Mouse (Mus musculus) urinary bladder, postnatal 4 days (tissue): ENCODE results near the gene Timp3.

Experiments
- DNase-seq, 2 experiments: peaks; one replicate each; pipeline ENCODE4 v3.0.0; 2021 to 2022; ENCODE audit warnings: low spot score in 2 of 2

Gene Timp3

DNA sequence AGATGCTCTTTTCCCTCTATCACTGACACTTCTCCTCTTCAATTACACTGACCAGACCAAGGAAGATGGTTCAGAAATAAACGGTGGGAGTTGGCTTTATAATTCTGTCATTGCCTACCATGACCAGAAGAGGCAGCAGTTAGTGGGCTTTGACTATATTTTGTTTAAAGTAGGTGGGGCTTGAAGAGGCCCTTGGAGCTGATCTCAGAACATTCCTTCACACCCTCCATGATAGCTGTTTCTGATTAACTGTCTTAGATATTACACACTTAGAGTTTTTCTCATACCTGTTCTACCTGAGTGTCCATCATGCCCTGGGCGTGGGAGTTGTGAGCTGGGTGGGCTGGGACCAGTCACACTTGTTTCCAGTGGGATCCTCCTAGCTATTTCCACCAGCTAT, 28.5 kb downstream of the Timp3 start:
- DNase-seq = no peak

DNA sequence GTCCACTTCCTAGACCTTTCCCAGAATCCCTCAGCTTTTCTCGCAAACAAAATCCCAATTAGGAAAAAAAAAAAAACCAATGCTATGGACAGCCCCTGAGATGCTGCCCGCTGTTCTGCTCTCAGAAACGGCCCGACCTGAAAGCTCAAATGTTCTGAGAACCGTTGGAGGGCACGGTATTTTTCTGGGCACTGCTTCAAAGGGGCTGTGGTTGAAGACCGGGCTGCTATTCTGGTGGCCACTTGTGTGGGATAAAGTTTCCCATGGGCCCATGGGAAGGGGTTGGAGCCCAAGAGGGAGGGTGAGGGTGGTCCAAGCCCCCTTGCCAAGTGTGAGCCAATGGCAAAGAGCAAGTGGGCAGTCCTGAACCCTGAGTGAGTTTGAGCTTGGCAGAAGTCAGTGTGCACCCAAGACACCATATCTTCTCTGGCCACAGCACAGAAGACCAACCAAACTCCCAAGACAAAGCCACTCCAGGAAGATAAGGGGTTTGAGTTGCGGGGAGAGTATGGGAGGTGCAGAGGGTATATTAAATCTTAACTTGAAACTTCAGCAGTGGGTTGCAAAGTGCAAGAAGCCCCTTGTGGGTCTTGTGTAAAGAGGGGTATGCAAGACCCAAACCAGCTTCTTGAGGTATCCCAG, 29.2 kb downstream of the Timp3 start:
- DNase-seq = no peak

DNA sequence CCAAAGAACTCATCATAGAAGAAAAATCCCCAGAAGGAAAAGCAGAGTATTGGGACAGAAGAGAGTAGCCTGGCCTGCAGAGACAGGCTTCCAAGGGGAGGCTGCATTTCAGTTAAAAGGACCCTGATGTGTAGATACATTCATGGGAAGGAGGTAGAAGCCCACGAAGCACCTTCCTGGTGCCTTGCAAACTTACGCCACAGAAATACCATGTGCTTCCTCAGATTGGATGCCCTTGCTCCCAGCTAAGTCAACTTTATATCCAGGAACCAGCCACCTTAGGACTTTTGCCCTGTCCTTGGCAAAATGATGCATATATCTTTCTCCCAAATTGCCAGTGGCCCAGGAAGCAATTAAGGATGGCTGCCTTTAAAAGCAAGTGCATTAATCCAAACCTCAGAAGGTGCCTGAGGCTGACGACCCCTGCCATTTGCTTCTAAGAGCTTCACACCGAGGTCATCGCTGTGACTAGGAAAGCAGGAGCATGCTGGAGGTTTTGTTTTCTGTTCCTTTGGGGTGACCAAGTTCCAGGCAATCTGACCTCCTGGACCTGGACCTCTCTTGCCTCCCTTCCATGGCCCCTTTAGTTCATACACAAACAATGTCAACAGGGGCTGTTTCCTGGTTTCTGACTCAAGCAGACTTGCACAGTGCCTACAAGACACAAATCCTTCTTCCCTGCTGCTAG, 31.0 kb downstream of the Timp3 start:
- DNase-seq = no peak

DNA sequence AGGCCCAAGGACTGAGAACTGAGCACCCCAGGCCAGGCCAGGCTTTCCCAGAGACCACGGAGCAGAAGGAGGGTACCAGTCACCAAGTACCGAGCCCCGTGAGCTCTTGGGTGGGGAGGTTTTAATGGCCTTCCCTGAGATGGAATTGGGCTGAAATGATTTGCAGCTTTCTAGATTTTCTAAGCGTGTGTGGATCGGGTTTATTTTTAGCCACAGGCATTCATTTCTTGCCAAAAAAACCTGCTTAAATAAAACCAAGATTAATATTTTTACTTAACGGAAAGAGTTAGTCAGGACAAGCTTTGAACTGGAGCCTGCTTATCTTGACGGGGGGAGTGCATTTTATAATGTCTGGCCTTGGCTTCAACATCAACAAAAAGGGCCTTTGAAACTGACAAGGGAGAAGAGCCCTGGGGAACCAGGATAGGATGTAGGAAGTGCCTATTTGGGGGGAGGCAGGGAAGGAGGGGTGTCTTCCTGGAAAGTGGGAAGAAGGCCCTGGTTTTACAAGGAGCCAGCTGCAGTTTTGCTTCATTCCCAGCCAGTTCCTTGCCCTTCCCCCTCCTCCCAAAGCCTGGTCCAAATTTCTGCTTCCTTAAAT, 31.6 kb downstream of the Timp3 start:
- no peak for DNase-seq

DNA sequence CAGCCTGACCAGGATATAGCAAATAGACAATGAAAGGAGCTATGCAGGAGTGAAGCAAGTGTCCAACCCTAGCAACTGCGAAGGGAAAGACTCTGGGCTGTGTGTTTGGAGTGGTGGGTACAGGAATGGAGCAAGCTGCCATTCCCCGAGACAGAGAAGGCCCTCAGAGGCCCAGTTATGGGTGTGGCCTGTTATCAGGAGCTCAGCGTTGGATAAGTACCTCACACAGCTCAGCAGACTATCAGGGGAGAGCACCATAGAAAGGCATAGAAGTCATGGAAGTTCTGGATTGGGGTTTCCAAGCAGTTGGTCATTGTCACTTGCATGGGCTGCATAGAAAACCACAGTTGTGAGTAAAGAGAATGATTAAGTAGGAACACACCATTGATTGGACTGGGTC, 32.8 kb downstream of the Timp3 start:
- no peak for DNase-seq

DNA sequence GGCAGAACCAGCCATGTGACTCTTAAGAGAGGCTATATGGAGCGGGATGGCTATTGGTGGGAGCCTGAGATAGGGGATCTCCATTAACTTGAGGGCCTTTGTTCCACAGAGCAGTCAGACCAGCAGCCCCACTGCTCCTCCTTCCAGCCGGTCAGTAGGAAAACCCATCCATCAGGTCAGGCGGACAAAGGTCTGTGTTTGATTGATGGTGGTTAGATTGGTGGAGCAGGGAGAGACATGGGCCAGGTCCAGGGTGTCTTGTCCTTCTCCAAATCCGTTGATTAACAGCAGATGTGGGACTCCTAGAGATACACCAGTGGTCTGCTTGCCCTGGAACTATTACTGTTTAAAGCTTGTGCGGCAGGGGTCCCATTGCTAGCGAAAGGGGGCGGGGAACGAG, 34.4 kb downstream of the Timp3 start:
- DNase-seq = no peak

DNA sequence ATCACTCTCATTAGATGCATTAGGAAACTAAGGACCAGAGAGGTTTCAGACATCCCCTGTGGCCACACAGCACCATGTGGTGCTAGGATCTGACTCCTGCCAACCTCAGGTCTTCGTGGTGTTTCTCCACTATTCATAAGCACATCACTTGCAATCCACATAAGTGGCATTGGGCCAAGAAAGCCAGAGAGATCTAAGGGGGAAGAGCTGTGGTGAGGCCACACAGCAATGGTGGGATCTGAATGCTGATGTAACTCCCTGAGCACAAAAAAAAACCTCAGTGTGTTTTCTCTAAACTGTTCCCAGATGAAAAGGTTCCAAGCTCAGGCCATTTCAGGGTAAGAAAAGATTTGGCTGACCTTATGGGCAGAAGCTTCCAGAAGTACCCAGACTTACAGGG, 36.3 kb downstream of the Timp3 start:
- no peak for DNase-seq

DNA sequence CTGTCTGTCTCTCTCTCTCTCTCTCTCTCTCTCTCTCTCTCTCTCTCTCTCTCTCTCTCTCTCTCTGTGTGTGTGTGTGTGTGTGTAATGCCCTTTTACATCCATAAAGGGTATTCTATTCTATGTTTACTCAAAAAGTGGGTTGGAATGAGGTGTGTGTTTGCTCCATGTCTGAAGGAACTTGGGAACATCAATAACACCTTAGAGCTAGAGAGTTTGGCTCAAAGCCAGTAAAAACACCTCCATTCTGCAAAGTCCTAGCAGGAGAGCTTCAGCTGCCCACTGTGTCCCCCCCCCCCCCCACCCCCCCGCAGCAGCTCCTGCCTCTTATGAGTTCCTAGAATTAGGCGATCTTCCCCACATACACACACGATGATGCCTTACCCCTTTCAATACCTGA, 37.1 kb downstream of the Timp3 start:
- no peak for DNase-seq

DNA sequence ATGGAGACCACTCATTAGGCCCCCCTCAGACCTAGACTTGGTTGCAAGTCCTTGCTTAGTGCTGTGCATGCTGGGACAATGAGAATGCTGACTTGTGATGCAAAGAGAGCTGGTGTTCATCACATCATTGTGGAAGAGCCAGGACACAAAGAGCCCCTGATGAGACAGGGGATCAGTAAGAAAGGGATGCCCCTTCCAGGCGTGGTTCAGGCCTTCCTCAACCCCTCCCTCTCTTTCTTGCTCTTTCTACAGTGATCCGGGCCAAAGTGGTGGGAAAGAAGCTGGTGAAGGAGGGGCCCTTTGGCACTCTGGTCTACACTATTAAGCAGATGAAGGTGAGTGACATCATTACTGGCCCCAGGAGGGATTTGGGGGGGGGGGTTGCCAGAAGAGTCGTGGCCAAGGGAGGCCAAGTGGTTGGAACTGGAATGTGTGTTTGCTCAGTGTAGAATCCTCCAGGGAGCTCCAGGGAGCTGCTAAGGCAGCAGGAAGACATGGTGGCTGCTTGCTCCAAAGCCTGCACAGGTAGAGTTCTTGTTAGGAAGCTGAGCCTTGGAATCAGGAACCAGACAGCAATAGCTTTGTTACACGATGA, 38.0 kb downstream of the Timp3 start:
- no peak for DNase-seq

DNA sequence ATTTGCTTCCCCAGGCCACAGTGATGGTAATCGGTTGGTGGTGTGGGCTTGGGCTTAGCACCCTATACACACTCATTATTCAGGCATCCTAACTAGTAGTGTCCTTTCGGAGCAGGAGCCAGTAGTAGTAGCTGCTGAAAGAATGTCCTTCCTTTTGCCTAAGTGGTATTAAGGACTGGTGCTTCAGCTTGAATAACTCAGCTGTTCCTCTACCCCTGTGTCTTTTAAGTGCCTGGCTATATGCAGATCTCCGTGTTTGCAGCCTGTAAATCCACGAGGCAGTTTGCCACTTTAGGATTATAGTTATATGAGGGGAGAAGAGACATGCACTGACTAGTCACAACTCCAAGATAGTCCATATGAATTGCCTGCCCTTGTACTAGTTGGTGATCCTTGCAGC, 38.9 kb downstream of the Timp3 start:
- no peak for DNase-seq

DNA sequence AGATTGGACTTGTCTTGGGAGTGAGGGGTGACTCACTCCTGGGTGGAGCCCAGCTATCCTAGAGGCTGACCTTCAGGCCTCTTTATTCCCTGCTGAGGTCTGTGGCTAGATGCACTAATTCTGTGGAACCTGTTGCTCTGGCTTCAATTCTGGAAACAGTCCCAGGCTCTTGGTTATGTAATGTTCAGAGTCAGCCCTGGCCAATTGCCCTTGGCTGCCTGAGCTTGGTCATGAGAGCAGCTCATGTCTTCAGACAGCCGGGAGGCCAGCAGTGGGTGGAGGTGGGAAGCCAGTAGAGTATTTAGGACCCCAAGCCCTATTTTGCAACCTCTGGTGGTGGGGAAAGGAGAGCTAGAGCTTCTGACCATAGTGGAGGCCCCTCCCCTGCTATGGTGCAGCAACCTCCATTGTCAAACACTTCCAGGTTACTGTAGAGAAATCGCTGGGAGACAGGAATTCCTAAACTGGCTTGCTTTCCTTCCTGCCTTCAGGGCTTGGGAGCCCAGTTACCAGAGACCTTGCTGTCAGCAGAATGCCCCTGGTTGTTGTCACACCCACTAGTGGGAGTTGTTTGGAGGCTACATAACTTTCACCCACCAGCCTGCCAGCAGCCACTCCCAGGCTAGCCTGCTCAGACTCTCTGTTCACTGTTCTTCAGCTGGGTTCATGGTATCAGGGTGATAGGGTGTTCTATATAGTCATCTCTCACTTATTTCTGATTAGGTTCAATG, 39.6 kb downstream of the Timp3 start:
- DNase-seq = peak; percentile 83 to 87

DNA sequence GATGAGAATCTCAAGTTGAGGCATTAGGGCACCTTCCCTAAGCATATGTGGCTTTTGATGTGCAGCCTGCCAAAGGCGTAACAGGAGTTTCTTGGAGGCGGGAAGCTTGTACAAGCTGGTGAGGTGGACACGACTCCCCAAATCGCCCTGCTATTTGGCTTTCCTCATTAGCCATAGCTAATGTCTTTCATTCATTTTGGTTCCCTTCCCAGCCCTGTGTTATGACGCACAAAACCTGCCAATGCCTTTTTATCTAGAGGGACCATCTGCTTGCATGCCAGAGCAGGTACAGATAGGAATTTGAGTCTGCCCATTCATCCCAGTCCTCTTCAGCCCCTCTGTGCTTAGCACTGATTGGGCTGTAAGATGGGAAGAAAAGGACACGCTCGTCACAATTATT, 40.2 kb downstream of the Timp3 start:
- DNase-seq = no peak

DNA sequence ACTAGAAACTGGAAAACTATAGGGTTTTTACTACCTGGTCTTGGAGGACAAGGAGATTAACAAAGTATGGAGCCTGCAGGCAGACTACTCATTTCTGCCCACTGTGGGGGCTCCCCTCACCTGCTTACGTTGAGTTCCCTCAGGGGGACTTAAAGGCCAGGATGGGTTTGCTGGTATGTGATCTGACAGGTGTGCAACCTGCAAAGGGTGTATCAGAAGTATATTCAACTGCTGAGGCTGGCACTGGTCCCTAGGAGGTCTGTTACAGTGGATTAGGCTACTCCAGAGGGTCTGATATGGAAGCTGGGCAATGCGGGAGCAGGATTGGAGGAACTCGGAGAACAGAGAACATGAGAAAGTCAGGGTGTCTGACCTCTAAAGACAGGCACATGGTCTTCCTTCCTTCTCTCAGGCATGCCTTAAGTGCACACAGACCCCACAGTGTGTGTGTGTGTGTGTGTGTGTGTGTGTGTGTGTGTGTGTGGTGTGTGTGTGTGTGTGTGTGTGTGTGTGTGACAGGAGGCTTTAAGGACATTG, 40.9 kb downstream of the Timp3 start:
- no peak for DNase-seq

DNA sequence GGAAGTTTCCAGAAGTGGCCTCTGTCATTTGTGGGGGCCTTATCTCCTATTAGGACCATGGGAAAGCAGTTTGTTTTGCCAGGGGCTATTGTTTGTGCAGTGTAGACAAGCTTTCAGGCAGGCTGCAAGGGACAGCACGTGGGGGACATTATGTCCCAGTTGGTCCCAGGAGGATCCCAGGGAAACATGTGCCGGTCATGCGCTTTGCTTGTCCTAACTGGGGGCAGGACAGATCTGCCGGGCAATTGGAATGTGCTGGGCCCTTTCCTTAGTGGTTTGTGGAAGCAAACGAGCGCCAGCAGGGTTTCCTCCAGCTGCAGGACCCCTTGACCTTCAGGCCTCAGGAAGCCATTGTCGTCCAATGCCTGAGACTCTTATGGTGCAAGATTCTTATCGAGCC, 41.4 kb downstream of the Timp3 start:
- DNase-seq = no peak

DNA sequence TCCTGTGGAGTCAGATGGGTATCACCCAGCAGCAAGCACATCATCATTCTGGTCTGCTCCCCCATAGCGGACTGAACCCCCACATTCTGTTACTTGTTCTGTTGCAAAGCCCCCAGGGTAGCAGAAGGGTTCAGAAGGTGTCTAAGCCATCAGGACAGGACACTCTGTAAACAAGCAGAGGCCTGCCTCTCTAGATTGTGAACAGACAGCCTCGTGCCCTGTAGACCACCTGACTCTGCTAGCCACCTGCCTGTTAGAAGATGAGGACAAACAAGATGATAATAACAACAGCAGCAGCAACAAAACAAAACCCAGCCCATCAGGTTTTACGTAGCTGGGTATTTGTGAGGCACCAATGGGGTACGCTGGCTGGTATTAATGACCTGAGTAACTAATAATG, 42.0 kb downstream of the Timp3 start:
- DNase-seq = no peak

DNA sequence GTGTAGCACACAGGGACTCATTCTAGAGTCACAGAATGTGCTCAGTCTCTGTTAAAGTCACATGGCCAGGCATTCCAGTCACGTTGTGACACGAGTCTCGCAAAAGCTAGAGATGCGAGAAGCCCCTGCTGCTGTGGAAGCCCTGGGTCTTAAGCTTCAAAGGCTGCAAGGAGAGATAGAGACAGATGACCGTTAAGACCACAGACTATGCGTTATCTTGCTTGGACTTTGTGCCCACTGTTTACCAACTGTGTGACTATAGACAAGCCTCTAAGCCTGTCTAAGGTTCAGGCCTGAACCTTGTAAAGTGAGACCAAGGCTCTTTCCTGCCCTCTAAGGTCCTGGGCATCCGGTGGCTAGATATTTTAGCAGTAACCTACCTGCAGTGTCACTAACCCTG, 42.5 kb downstream of the Timp3 start:
- no peak for DNase-seq

DNA sequence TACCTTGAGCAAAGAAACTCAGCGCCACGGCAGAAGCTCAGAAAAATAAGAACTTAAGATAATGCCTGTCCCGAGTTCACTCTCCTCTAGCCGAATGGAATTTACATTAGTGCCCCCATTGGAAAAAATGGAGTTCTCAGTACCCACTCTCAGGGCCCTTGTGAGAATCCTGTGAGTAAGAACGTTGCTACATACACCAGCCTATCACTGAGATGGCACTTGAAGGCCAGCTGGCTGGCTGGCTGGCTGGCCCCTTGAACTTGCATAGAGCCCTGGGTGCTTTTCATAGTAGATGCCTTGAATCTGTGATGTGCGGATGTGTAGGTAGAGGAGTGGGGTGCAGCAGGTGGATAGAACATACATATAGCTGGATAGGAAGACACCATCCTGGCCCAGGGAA, 43.2 kb downstream of the Timp3 start:
- DNase-seq = no peak

DNA sequence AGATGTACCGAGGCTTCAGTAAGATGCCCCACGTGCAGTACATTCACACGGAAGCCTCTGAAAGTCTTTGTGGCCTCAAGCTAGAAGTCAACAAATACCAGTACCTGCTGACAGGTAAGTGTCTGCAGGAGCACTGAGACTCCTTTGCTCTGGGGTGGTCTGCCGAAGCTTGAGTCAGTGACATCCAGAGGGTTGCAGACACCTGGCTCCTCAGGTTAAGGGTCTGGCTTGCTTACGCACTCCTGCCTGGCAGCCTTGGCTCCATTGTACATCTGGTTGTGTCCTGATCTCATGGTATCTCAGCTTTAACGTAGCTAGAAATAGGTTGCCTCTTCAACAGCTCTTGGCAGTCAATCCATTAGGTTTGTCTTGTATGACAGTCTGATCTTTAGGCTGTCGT, 43.8 kb downstream of the Timp3 start:
- no peak for DNase-seq

DNA sequence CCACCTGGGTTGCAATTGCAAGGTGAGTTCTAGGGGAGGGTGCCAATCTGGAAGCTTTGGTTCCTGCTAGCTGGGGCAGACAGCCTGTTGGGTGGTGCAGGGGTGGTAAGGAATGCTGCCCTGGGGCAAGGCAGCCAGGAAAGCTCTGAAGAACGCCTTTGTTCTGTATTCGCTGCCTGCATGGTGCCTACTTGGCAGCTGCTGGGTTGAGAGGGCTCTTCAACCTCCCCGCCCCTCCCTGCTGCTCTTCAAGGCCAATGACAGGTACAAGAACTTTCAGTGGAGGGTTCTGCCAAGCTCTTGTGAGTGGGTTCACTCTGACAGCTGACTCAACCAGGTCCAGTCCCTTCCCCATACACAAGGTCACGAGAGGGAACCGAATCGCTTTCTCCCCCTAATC, 44.5 kb downstream of the Timp3 start:
- DNase-seq = no peak

DNA sequence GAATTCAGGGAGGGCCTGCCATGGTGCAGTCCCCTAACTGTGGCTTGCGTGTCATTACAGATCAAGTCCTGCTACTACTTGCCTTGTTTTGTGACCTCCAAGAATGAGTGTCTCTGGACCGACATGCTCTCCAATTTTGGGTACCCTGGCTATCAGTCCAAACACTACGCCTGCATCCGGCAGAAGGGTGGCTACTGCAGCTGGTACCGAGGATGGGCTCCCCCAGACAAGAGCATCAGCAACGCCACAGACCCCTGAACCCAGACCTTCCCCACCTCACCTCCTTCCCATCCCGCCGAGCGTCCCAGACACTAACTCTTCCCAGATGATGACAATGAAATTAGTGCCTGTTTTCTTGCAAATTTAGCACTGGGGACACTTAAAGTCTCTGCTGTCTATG, 45.5 kb downstream of the Timp3 start:
- no peak for DNase-seq

DNA sequence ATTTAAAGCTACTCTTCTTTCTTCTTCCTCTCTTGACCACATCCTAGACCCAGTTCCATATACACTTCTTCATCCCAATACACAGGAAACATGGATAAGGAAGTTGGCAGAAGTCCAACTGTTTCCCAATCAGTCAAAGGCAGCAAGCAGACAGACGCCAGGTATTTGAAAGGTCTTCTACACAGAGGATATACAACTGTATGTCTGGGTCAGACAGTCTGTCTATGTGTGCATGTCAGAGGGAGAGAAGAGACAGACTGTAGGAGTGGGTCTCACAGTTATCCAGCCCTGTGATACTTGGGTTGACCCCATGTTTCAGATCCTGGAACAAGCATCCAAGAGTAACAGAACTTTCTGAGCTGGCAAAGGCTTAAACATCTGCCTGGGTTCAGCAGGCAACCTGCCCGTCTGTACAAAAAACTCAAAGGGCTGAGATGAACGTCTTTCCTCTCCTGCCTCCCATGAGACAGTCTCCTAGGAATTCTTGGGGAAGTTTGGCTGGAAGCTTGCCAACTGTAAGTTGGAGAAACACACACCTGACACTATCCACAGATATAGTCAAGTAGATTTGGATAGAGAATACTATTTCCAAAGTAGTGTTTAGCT, 46.2 kb downstream of the Timp3 start:
- no peak for DNase-seq

DNA sequence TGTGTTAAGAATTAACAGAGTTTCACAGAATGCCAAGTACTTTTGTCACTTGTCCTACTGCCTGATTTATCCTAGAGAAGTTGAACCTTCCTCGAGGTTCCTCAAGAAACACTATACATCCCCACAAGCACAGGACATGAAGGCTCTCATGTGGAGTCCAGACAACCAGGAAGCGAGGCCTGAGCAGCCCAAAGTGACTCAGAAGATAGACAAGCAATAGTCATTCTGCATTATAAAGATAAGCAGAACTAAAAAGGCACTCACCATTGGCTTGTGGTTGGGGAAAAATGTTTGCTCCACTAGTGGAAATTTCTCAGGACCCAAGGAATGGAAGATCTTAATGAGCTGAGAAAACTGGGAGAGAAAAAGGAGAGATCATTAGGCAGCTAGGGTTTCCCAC, 51.1 kb downstream of the Timp3 start:
- no peak for DNase-seq
